Mouse (Mus musculus) telencephalon, adult 2 months (tissue): ENCODE measurements around the gene Bckdha.
A peak's percentile ranks its signal among the peaks of the same experiment; 100 is the strongest.

ENCODE experiments used
- DNase-seq: peaks from one replicate; pipeline ENCODE4 v3.0.0-alpha.2; 2011; ENCODE audit warnings: low read depth, low spot score

The Bckdha gene

GRCm38 (mm10) chr7:25658657-25659472 is at the start of gene Bckdha, which contains the start of gene Exosc5:
Gene Bckdha (minus strand): TSS chr7:25658981.
Gene Exosc5 (plus strand): TSS chr7:25659164.
- DNase-seq: peak; percentile 100

- DNase-seq: no peak
These were observed 49.0 kb upstream of the Bckdha start for GRCm38 (mm10) chr7:25707581-25708292.

GRCm38 (mm10) chr7:25706578-25707170 is 47.9 kb upstream of the Bckdha start:
- DNase-seq: no peak

- peak; percentile 58 for DNase-seq
These were observed 47.0 kb upstream of the Bckdha start for GRCm38 (mm10) chr7:25705801-25706251.

GRCm38 (mm10) chr7:25704716-25705364 is 46.1 kb upstream of the Bckdha start:
- DNase-seq: no peak

GRCm38 (mm10) chr7:25703793-25704494 is 45.2 kb upstream of the Bckdha start:
- no peak for DNase-seq

- no peak for DNase-seq
These were observed 43.6 kb upstream of the Bckdha start for GRCm38 (mm10) chr7:25702350-25702749.

- no peak for DNase-seq
These were observed 42.0 kb upstream of the Bckdha start for GRCm38 (mm10) chr7:25700732-25701131.

GRCm38 (mm10) chr7:25699851-25700250 is 41.1 kb upstream of the Bckdha start:
- DNase-seq: no peak

GRCm38 (mm10) chr7:25694104-25694503 is 35.3 kb upstream of the Bckdha start:
- DNase-seq: no peak

GRCm38 (mm10) chr7:25690051-25690450 is 31.3 kb upstream of the Bckdha start:
- no peak for DNase-seq

GRCm38 (mm10) chr7:25689603-25690021 is 30.8 kb upstream of the Bckdha start:
- DNase-seq: no peak

GRCm38 (mm10) chr7:25688810-25689586 is 30.2 kb upstream of the Bckdha start:
- DNase-seq: no peak

GRCm38 (mm10) chr7:25687811-25688401 is 29.1 kb upstream of the Bckdha start:
- no peak for DNase-seq

GRCm38 (mm10) chr7:25686680-25687531 is 28.1 kb upstream of the Bckdha start, which contains the start of gene Tgfb1:
Gene Tgfb1 (plus strand): TSS chr7:25687002.
- DNase-seq: no peak

- DNase-seq: no peak
These were observed 27.2 kb upstream of the Bckdha start for GRCm38 (mm10) chr7:25685926-25686470.

GRCm38 (mm10) chr7:25684659-25685058 is 25.9 kb upstream of the Bckdha start:
- no peak for DNase-seq

GRCm38 (mm10) chr7:25683474-25684180 is 24.8 kb upstream of the Bckdha start:
- DNase-seq: no peak
